Mouse (Mus musculus): ENCODE results near the gene Cxcr1. TPM values are rescaled to one million over a fixed set of nuclear protein-coding genes. Genes with fewer than 3 reads are reported as not detected.

Gene Cxcr1
- total and polyA plus RNA-seq, 2 experiments from 2014 or later = not detected

GRCm38 (mm10) chr1:74151091-74151490 is 43.3 kb downstream of the Cxcr1 start:
- no peak for TF ChIP-seq CTCF (IDR thresholded peaks at IDR 0.05; ENCODE audit: low read depth)
- no peak for TF ChIP-seq EP300 (IDR thresholded peaks at IDR 0.05; ENCODE audit: low read depth)
- ATAC-seq (ENCODE audit: insufficient read depth, low read depth) (no peak), DNase-seq (ENCODE audit: low spot score) (no peak)
- H3K27me3 ChIP-seq (ENCODE audit: control insufficient read depth, insufficient read depth, low read length) = no peaks in the 10 kb centered on the region
- H3K27ac ChIP-seq (ENCODE audit: low read depth) = no peak overlapping the region
- H3K9ac ChIP-seq (replicated peaks; ENCODE audit: low read depth, low read length) = no peak overlapping the region
- 44% methylated on average over 3 of the region's 3 CpGs for WGBS
- H3K4me3 ChIP-seq (ENCODE audit: low read depth, low read length) = no peak overlapping the region
- H3K4me2 ChIP-seq (ENCODE audit: low read depth, low read length) = no peak overlapping the region
- H3K9me3 ChIP-seq (replicated peaks; ENCODE audit: control insufficient read depth, low read length) = no peaks in the 10 kb centered on the region
- peaks cover 10% of the 10 kb centered on the region for H3K4me1 ChIP-seq (ENCODE audit: control insufficient read depth, insufficient read depth)
- no peaks in the 10 kb centered on the region for H3K36me3 ChIP-seq (replicated peaks; ENCODE audit: control insufficient read depth, insufficient read depth, low read length)

GRCm38 (mm10) chr1:74150101-74150500 is 44.3 kb downstream of the Cxcr1 start:
- Histone ChIP-seq H3K27me3 (ENCODE audit: control insufficient read depth, insufficient read depth, low read length) (no peaks in the 10 kb centered on the region), H3K36me3 (replicated peaks; ENCODE audit: control insufficient read depth, insufficient read depth, low read length) (no peaks in the 10 kb centered on the region), H3K4me1 (ENCODE audit: control insufficient read depth, insufficient read depth) (peaks cover 10% of the 10 kb centered on the region), H3K4me3 (ENCODE audit: low read depth, low read length) (no peak overlapping the region), H3K27ac (ENCODE audit: low read depth) (no peak overlapping the region), H3K9me3 (replicated peaks; ENCODE audit: control insufficient read depth, low read length) (no peaks in the 10 kb centered on the region), H3K4me2 (ENCODE audit: low read depth, low read length) (no peak overlapping the region), H3K9ac (replicated peaks; ENCODE audit: low read depth, low read length) (no peak overlapping the region)
- 62% methylated on average over 3 of the region's 3 CpGs for WGBS
- ATAC-seq (ENCODE audit: insufficient read depth, low read depth) = no peak
- no peak for DNase-seq (ENCODE audit: low spot score)
- TF ChIP-seq CTCF (IDR thresholded peaks at IDR 0.05; ENCODE audit: low read depth) = no peak
- TF ChIP-seq EP300 (IDR thresholded peaks at IDR 0.05; ENCODE audit: low read depth) = no peak

- no peak for ATAC-seq (ENCODE audit: insufficient read depth, low read depth)
- no peak for TF ChIP-seq CTCF (IDR thresholded peaks at IDR 0.05; ENCODE audit: low read depth)
- no peak for TF ChIP-seq EP300 (IDR thresholded peaks at IDR 0.05; ENCODE audit: low read depth)
- WGBS = 71% methylated on average over 6 of the region's 6 CpGs
- H3K4me2 ChIP-seq (ENCODE audit: low read depth, low read length) = no peak overlapping the region
- H3K27ac ChIP-seq (ENCODE audit: low read depth) = no peak overlapping the region
- DNase-seq (ENCODE audit: low spot score) = no peak
- H3K9ac ChIP-seq (replicated peaks; ENCODE audit: low read depth, low read length) = no peak overlapping the region
- no peaks in the 10 kb centered on the region for H3K9me3 ChIP-seq (replicated peaks; ENCODE audit: control insufficient read depth, low read length)
- no peaks in the 10 kb centered on the region for H3K27me3 ChIP-seq (ENCODE audit: control insufficient read depth, insufficient read depth, low read length)
- H3K4me1 ChIP-seq (ENCODE audit: control insufficient read depth, insufficient read depth) = peaks cover 10% of the 10 kb centered on the region
- no peaks in the 10 kb centered on the region for H3K36me3 ChIP-seq (replicated peaks; ENCODE audit: control insufficient read depth, insufficient read depth, low read length)
- no peak overlapping the region for H3K4me3 ChIP-seq (ENCODE audit: low read depth, low read length)
These were observed 45.1 kb downstream of the Cxcr1 start for GRCm38 (mm10) chr1:74149106-74149885.

MicroRNAs within 50 kb of the gene (microRNA counts, 519-probe panel; counts per million panel counts)
- not detected for microRNA mmu-miR-1928

Small RNA genes within 50 kb of the gene (microRNA-seq; reads per million reads assigned to microRNA genes)
- not detected for gene Mir1928

Other genes starting within 250 kb of the Cxcr1 start
- gene Tns1, start 70.2 kb downstream of the Cxcr1 start, total RNA-seq (2014; rRNA removed; ENCODE audit: low replicate concordance) = 458 and 512 TPM in 2 replicates
- 108 and 125 TPM in 2 replicates for gene Tns1, start 70.2 kb downstream of the Cxcr1 start, polyA plus RNA-seq (2015; fragmentation: Nextera tagmentation; extraction: Ambion mirVana)
- gene Rufy4, start 69.1 kb downstream of the Cxcr1 start, total RNA-seq (2014; rRNA removed; ENCODE audit: low replicate concordance) = 0.58 TPM in 1 of 2 replicates, not detected in the other
- 0.37 and 0.52 TPM in 2 replicates for gene Rufy4, start 69.1 kb downstream of the Cxcr1 start, polyA plus RNA-seq (2015; fragmentation: Nextera tagmentation; extraction: Ambion mirVana)
- not detected in 2 replicates for gene Cxcr2, start 40.6 kb downstream of the Cxcr1 start, total RNA-seq (2014; rRNA removed; ENCODE audit: low replicate concordance)
- 0.08 and 0.15 TPM in 2 replicates for gene Cxcr2, start 40.6 kb downstream of the Cxcr1 start, polyA plus RNA-seq (2015; fragmentation: Nextera tagmentation; extraction: Ambion mirVana)
- 149 and 180 TPM in 2 replicates for gene Arpc2, start 41.5 kb upstream of the Cxcr1 start, total RNA-seq (2014; rRNA removed; ENCODE audit: low replicate concordance)
- 374 and 375 TPM in 2 replicates for gene Arpc2, start 41.5 kb upstream of the Cxcr1 start, polyA plus RNA-seq (2015; fragmentation: Nextera tagmentation; extraction: Ambion mirVana)
- gene Gpbar1, start 83.9 kb upstream of the Cxcr1 start, total RNA-seq (2014; rRNA removed; ENCODE audit: low replicate concordance) = 0.27 TPM in 1 of 2 replicates, not detected in the other
- gene Gpbar1, start 83.9 kb upstream of the Cxcr1 start, polyA plus RNA-seq (2015; fragmentation: Nextera tagmentation; extraction: Ambion mirVana) = 0.22 and 0.33 TPM in 2 replicates
- 125 and 146 TPM in 2 replicates for gene Aamp, start 90.1 kb upstream of the Cxcr1 start, total RNA-seq (2014; rRNA removed; ENCODE audit: low replicate concordance)
- 162 and 165 TPM in 2 replicates for gene Aamp, start 90.1 kb upstream of the Cxcr1 start, polyA plus RNA-seq (2015; fragmentation: Nextera tagmentation; extraction: Ambion mirVana)
- 221 and 310 TPM in 2 replicates for gene Pnkd, start 90.3 kb upstream of the Cxcr1 start, total RNA-seq (2014; rRNA removed; ENCODE audit: low replicate concordance)
- 345 and 362 TPM in 2 replicates for gene Pnkd, start 90.3 kb upstream of the Cxcr1 start, polyA plus RNA-seq (2015; fragmentation: Nextera tagmentation; extraction: Ambion mirVana)
- gene Tmbim1, start 111.0 kb upstream of the Cxcr1 start, total RNA-seq (2014; rRNA removed; ENCODE audit: low replicate concordance) = 55.7 and 100 TPM in 2 replicates
- 41.6 and 44.9 TPM in 2 replicates for gene Tmbim1, start 111.0 kb upstream of the Cxcr1 start, polyA plus RNA-seq (2015; fragmentation: Nextera tagmentation; extraction: Ambion mirVana)
- gene Catip, start 167.5 kb upstream of the Cxcr1 start, total RNA-seq (2014; rRNA removed; ENCODE audit: low replicate concordance) = 0.12 TPM in 1 of 2 replicates, not detected in the other
- gene Catip, start 167.5 kb upstream of the Cxcr1 start, polyA plus RNA-seq (2015; fragmentation: Nextera tagmentation; extraction: Ambion mirVana) = 0.51 and 0.61 TPM in 2 replicates
- 2.0 and 2.5 TPM in 2 replicates for gene Slc11a1, start 180.6 kb upstream of the Cxcr1 start, total RNA-seq (2014; rRNA removed; ENCODE audit: low replicate concordance)
- gene Slc11a1, start 180.6 kb upstream of the Cxcr1 start, polyA plus RNA-seq (2015; fragmentation: Nextera tagmentation; extraction: Ambion mirVana) = 1.6 and 1.8 TPM in 2 replicates
- 82.6 and 106 TPM in 2 replicates for gene Ctdsp1, start 196.9 kb upstream of the Cxcr1 start, total RNA-seq (2014; rRNA removed; ENCODE audit: low replicate concordance)
- gene Ctdsp1, start 196.9 kb upstream of the Cxcr1 start, polyA plus RNA-seq (2015; fragmentation: Nextera tagmentation; extraction: Ambion mirVana) = 38.0 and 38.4 TPM in 2 replicates
- not detected in 2 replicates for gene Vil1, start 214.7 kb upstream of the Cxcr1 start, total RNA-seq (2014; rRNA removed; ENCODE audit: low replicate concordance)
- gene Vil1, start 214.7 kb upstream of the Cxcr1 start, polyA plus RNA-seq (2015; fragmentation: Nextera tagmentation; extraction: Ambion mirVana) = 0.16 and 0.36 TPM in 2 replicates